Comparison of ENCODE assay signal across 13 mouse cellular contexts in the genomic region with DNA sequence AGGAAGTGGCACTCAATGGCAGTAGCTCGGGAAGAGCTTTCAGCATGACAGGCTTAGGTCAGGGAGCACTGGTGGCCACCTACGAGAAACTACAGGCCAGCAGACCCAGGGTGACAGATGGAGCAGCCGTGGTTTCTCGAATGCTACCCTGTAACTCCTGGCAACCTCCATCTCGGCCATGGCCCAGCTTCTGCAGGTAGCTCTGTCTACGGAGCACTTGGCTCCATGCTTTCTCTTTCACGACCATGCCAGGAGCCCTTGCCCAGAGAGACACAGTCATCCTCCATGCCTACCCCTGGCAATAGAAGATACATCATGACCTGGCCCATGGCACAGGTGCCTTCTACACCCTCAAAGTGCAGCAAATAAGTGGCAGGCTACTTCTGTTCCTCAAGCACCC.
"Had no signal": no experiment of that assay in that cellular context is flagged by ENCODE, and none has a peak within 500 bp of the region (broad histone marks: within the 10 kb centered on the region; RNA-seq: fewer than 3 reads in every experiment).

No protein-coding gene starts in this region.

- H3K4me2 ChIP-seq: limb, embryonic 15.5 days; liver, embryonic 12.5 days; lung, embryonic 15.5 days; midbrain, embryonic 12.5 days had no signal

- H3K27ac ChIP-seq: kidney, postnatal 0 days; limb, embryonic 15.5 days; liver, embryonic 12.5 days; lung, embryonic 15.5 days; macrophage; midbrain, embryonic 12.5 days; stomach, postnatal 0 days had no signal

- H3K4me1 ChIP-seq: limb, embryonic 15.5 days; liver, embryonic 12.5 days; lung, embryonic 15.5 days; megakaryocyte, embryonic 14.5 days had no signal

- H3K9ac ChIP-seq: limb, embryonic 15.5 days; liver, embryonic 12.5 days; lung, embryonic 15.5 days; midbrain, embryonic 12.5 days had no signal

- H3K36me3 ChIP-seq: limb, embryonic 15.5 days; liver, embryonic 12.5 days; lung, embryonic 15.5 days; midbrain, embryonic 12.5 days had no signal

- DNase-seq: kidney, adult 9 months; kidney, postnatal 4 days; lung, postnatal 14 days; right cerebral cortex, adult 18-20 months; thymus, postnatal 4 days had no signal

- H3K9me3 ChIP-seq: limb, embryonic 15.5 days; liver, embryonic 12.5 days; lung, embryonic 15.5 days; midbrain, embryonic 12.5 days had no signal

- H3K4me3 ChIP-seq: limb, embryonic 15.5 days; liver, embryonic 12.5 days; lung, embryonic 15.5 days; megakaryocyte, embryonic 14.5 days; midbrain, embryonic 12.5 days had no signal

- H3K27me3 ChIP-seq: liver, embryonic 12.5 days; lung, embryonic 15.5 days; megakaryocyte, embryonic 14.5 days had no signal

- ATAC-seq: liver, embryonic 12.5 days had no signal
